Comparison of ENCODE assay signal across 11 mouse cellular contexts in genomic region chr7:80076961-80077716, GRCm38 (mm10). TPM values are rescaled to one million over a fixed set of nuclear protein-coding genes. Genes with fewer than 3 reads are reported as not detected.
DNase-seq lines count a peak whose midpoint lies in the region; ATAC-seq and TF ChIP-seq lines count a peak whose summit lies in the region.
"Had no signal": no experiment of that assay in that cellular context is flagged by ENCODE, and none has a peak within 500 bp of the region (broad histone marks: within the 10 kb centered on the region; RNA-seq: fewer than 3 reads in every experiment).

No protein-coding gene starts in this region.

- H3K9me3 ChIP-seq in heart, embryonic 16.5 days (replicated peaks; ENCODE audit: control insufficient read depth, low read length) = no peaks in the 10 kb centered on the region
- H3K9me3 ChIP-seq in lung, embryonic 14.5 days (ENCODE audit: low read depth, low read length) = no peaks in the 10 kb centered on the region
- H3K9me3 ChIP-seq in forebrain, embryonic 12.5 days = no peaks in the 10 kb centered on the region
- H3K9me3 ChIP-seq in midbrain, embryonic 14.5 days (ENCODE audit: control insufficient read depth, low read length) = no peaks in the 10 kb centered on the region

- DNase-seq in heart, postnatal 25 days (ENCODE audit: low spot score) = no peak
- no peak for DNase-seq in lung, embryonic 14.5 days
- DNase-seq in lung, postnatal 14 days = no peak
- no peak for DNase-seq in midbrain, embryonic 14.5 days
- DNase-seq in embryo, embryonic 10 days (ENCODE audit: low spot score) = no peak
- DNase-seq in left cerebral cortex, adult 18-20 months (ENCODE audit: low spot score in 2 of 2) = no peak
- DNase-seq: thymus, postnatal 36 days had no signal

- intact Hi-C loops in heart, postnatal 25 days (cut with DNase I) = no loop called here

- no peak overlapping the region for H3K4me2 ChIP-seq in heart, embryonic 16.5 days (ENCODE audit: low read depth, low read length)
- no peak overlapping the region for H3K4me2 ChIP-seq in lung, embryonic 14.5 days
- no peak overlapping the region for H3K4me2 ChIP-seq in forebrain, embryonic 12.5 days
- H3K4me2 ChIP-seq in midbrain, embryonic 14.5 days (ENCODE audit: low read length) = no peak overlapping the region

- peak overlapping the region; percentile 20; the same call in 1 of the 2 replicates for H3K9ac ChIP-seq in heart, embryonic 16.5 days (ENCODE audit: low read length)
- no peak overlapping the region for H3K9ac ChIP-seq in lung, embryonic 14.5 days
- H3K9ac ChIP-seq in forebrain, embryonic 12.5 days = peak overlapping the region; percentile 12; the same call in 1 of the 2 replicates
- no peak overlapping the region for H3K9ac ChIP-seq in midbrain, embryonic 14.5 days (replicated peaks; ENCODE audit: low read length)

- H3K27me3 ChIP-seq in heart, embryonic 16.5 days (ENCODE audit: control insufficient read depth, insufficient read depth, low read length) = no peaks in the 10 kb centered on the region
- no peaks in the 10 kb centered on the region for H3K27me3 ChIP-seq in lung, embryonic 14.5 days (ENCODE audit: insufficient read depth, low read length)
- H3K27me3 ChIP-seq in forebrain, embryonic 12.5 days = no peaks in the 10 kb centered on the region
- H3K27me3 ChIP-seq in midbrain, embryonic 14.5 days (ENCODE audit: control insufficient read depth, insufficient read depth, low read length) = no peaks in the 10 kb centered on the region
- H3K27me3 ChIP-seq: CH12.LX had no signal

- WGBS in heart, embryonic 16.5 days = 68% methylated on average over 6 of the region's 6 CpGs
- whole genome bisulfite sequencing in lung, embryonic 14.5 days = 71% methylated on average over 6 of the region's 6 CpGs
- WGBS in forebrain, embryonic 12.5 days = 51% methylated on average over 6 of the region's 6 CpGs
- 57% methylated on average over 6 of the region's 6 CpGs for WGBS in midbrain, embryonic 14.5 days

- ATAC-seq in heart, embryonic 16.5 days (replicated peaks; ENCODE audit: extremely low read depth, insufficient read depth, low FRiP score) = no peak
- ATAC-seq in lung, embryonic 14.5 days (ENCODE audit: insufficient read depth) = no peak
- ATAC-seq in forebrain, embryonic 12.5 days (ENCODE audit: low FRiP score) = peak; percentile 22; the same call in 1 of the 2 replicates
- no peak for ATAC-seq in midbrain, embryonic 14.5 days (ENCODE audit: low FRiP score, low TSS enrichment)

- TF ChIP-seq CTCF in lung, embryonic 14.5 days (IDR thresholded peaks at IDR 0.05; ENCODE audit: low read depth) = no peak

- H3K4me3 ChIP-seq in heart, embryonic 16.5 days (ENCODE audit: low read length) = no peak overlapping the region
- no peak overlapping the region for H3K4me3 ChIP-seq in lung, embryonic 14.5 days (ENCODE audit: low read depth, low read length)
- no peak overlapping the region for H3K4me3 ChIP-seq in forebrain, embryonic 12.5 days (replicated peaks)
- no peak overlapping the region for H3K4me3 ChIP-seq in midbrain, embryonic 14.5 days (replicated peaks; ENCODE audit: low read depth, low read length)
- H3K4me3 ChIP-seq: left cerebral cortex, adult 2 months had no signal

- H3K4me1 ChIP-seq in heart, embryonic 16.5 days (ENCODE audit: control insufficient read depth, insufficient read depth, low read length) = peaks cover 55% of the 10 kb centered on the region
- H3K4me1 ChIP-seq in lung, embryonic 14.5 days (ENCODE audit: insufficient read depth) = peaks cover 32% of the 10 kb centered on the region
- H3K4me1 ChIP-seq in forebrain, embryonic 12.5 days = peaks cover 66% of the 10 kb centered on the region
- peaks cover 45% of the 10 kb centered on the region for H3K4me1 ChIP-seq in midbrain, embryonic 14.5 days (ENCODE audit: control insufficient read depth, insufficient read depth, low read length)

- peak overlapping the region; percentile 93; the same call in 1 of the 2 replicates for H3K27ac ChIP-seq in heart, embryonic 16.5 days (ENCODE audit: low read length)
- H3K27ac ChIP-seq in lung, embryonic 14.5 days (ENCODE audit: low read depth) = peak overlapping the region; percentile 81; the same call in 1 of the 2 replicates
- H3K27ac ChIP-seq in forebrain, embryonic 12.5 days = peak overlapping the region; percentile 89
- peak overlapping the region; percentile 82 for H3K27ac ChIP-seq in midbrain, embryonic 14.5 days (replicated peaks; ENCODE audit: low read depth, low read length)

- peaks cover 8% of the 10 kb centered on the region for H3K36me3 ChIP-seq in heart, embryonic 16.5 days (ENCODE audit: control insufficient read depth, insufficient read depth)
- peaks cover 13% of the 10 kb centered on the region for H3K36me3 ChIP-seq in lung, embryonic 14.5 days (ENCODE audit: insufficient read depth)
- H3K36me3 ChIP-seq in forebrain, embryonic 12.5 days (replicated peaks) = peaks cover 12% of the 10 kb centered on the region
- peaks cover 12% of the 10 kb centered on the region for H3K36me3 ChIP-seq in midbrain, embryonic 14.5 days (ENCODE audit: control insufficient read depth, insufficient read depth, low read length)

RNA-seq across cellular contexts. Expression of gene Idh2, which starts 38.1 kb away (rescaled TPM):
- polyA plus RNA-seq in heart, embryonic 16.5 days (2015; fragmentation: Nextera tagmentation; extraction: Ambion mirVana) = 2,779 and 2,782 TPM in 2 replicates
- 1,000 to 10,000 TPM; 1,585 to 1,668 TPM for total RNA-seq in heart, postnatal 25 days (2021)
- 629 and 635 TPM in 2 replicates for polyA plus RNA-seq in lung, embryonic 14.5 days (2014; fragmentation: Nextera tagmentation; extraction: Ambion mirVana)
- polyA plus RNA-seq in forebrain, embryonic 12.5 days (2016; fragmentation: Nextera tagmentation; extraction: Ambion mirVana) = 359 and 369 TPM in 2 replicates
- 203 and 232 TPM in 2 replicates for polyA plus RNA-seq in midbrain, embryonic 14.5 days (2014; fragmentation: Nextera tagmentation; extraction: Ambion mirVana)
- total RNA-seq in left cerebral cortex, adult 18-20 months (2021) = 10 to 100 TPM; 51.5 to 63.4 TPM

RNA-seq across cellular contexts. Expression of gene Zfp710, which starts 52.5 kb away (rescaled TPM):
- 12.4 and 12.6 TPM in 2 replicates for polyA plus RNA-seq in heart, embryonic 16.5 days (2015; fragmentation: Nextera tagmentation; extraction: Ambion mirVana)
- 10 to 100 TPM; 27.7 to 29.9 TPM for total RNA-seq in heart, postnatal 25 days (2021)
- 15.8 and 17.7 TPM in 2 replicates for polyA plus RNA-seq in lung, embryonic 14.5 days (2014; fragmentation: Nextera tagmentation; extraction: Ambion mirVana)
- 30.5 and 33.9 TPM in 2 replicates for polyA plus RNA-seq in forebrain, embryonic 12.5 days (2016; fragmentation: Nextera tagmentation; extraction: Ambion mirVana)
- polyA plus RNA-seq in midbrain, embryonic 14.5 days (2014; fragmentation: Nextera tagmentation; extraction: Ambion mirVana) = 17.0 and 17.7 TPM in 2 replicates
- 10 to 100 TPM; 19.4 to 22.1 TPM for total RNA-seq in left cerebral cortex, adult 18-20 months (2021)

Comparison
In these comparisons a context has a peak if more than half of its experiments do, and no peak if none do; other contexts are left out.
1. H3K9ac ChIP-seq: peak in heart, embryonic 16.5 days (single experiment) and forebrain, embryonic 12.5 days (single experiment); none in lung, embryonic 14.5 days (single experiment) and midbrain, embryonic 14.5 days (single experiment).
2. Peak in every context shown above with its lines, with median percentiles within 50 percentile points of each other: H3K27ac ChIP-seq.